Mouse (Mus musculus) lung, postnatal 0 days (tissue): Measurements from ENCODE around the gene Yipf2.

Experiments
- CTCF ChIP-seq: IDR thresholded peaks from 2 replicates; pipeline ENCODE4 v1.5.1; 2016; ENCODE audit warnings: antibody characterized with exemption, mild to moderate bottlenecking
- EP300 ChIP-seq: IDR thresholded peaks from 2 replicates; pipeline ENCODE4 v1.6.1; 2016; ENCODE audit warnings: antibody characterized with exemption, mild to moderate bottlenecking, control low read depth

- TF ChIP-seq EP300 (no peak), CTCF (no peak)
These were observed 23.9 kb downstream of the Yipf2 start for GRCm38 (mm10) chr9:21568657-21569255.
